Mouse (Mus musculus) MEL (cell line): ENCODE results near the gene Pxk.

Experiments used
- CTCF ChIP-seq, 3 experiments: IDR thresholded peaks in 2 of 3; conservative IDR thresholded peaks in 1 of 3; 2 replicates each; pipeline ENCODE4 v1.5.1; 2011 to 2012; ENCODE audit warnings: low read length in 3 of 3, low read depth in 2 of 3, mild to moderate bottlenecking in 2 of 3, improper control_type of control experiment in 1 of 3, inconsistent platforms in 1 of 3, mixed read lengths in 1 of 3, moderate library complexity in 1 of 3; ENCODE audit not compliant: control insufficient read depth in 1 of 3, insufficient read depth in 1 of 3, poor library complexity in 1 of 3, severe bottlenecking in 1 of 3
- EP300 ChIP-seq, 2 experiments: IDR thresholded peaks; 2 replicates each; pipeline ENCODE4 v1.6.1; 2011; ENCODE audit warnings: improper control_type of control experiment in 2 of 2, low read length in 2 of 2, low read depth in 1 of 2, mild to moderate bottlenecking in 1 of 2
- JUND ChIP-seq: IDR thresholded peaks from 2 replicates; pipeline ENCODE4 v1.6.1; 2011; ENCODE audit warnings: low read depth, mild to moderate bottlenecking, improper control_type of control experiment, low read length
- POLR2A ChIP-seq, 2 experiments: IDR thresholded peaks; 2 replicates each; pipeline ENCODE4 v1.6.1; 2011 to 2012; ENCODE audit warnings: low read length in 2 of 2, mild to moderate bottlenecking in 2 of 2, control low read depth in 1 of 2, improper control_type of control experiment in 1 of 2, low read depth in 1 of 2, moderate library complexity in 1 of 2; ENCODE audit not compliant: control insufficient read depth in 1 of 2, insufficient read depth in 1 of 2, poor library complexity in 1 of 2
- POLR2AphosphoS5 ChIP-seq: IDR thresholded peaks from 2 replicates; pipeline ENCODE4 v1.6.1; 2012; ENCODE audit warnings: low read depth, borderline replicate concordance, mild to moderate bottlenecking, inconsistent platforms, low read length, moderate library complexity, mixed read lengths

DNA sequence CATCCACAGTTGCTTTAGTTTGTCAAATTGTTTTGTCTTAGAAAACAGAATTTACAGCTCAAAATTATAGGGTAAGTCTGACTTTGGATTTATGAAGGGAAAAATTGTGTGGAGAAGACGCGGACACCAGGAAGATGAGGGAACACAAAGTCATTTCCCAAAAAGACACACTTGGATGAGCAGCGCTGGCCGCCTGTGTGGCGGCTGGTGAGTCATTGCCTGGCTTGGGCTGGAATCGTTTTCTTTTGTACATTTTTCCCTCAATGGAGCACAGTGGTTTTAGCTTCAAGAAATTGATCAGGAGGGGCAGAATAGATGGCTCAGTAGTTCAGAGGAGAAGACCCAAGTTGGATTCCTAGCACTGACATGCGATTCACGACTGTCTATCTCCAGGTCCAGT, 3.9 kb downstream of the Pxk start:
- TF ChIP-seq JUND (no peak), POLR2AphosphoS5 (no peak), EP300 (IDR thresholded peaks at IDR 0.05; ENCODE audit: low read depth in 1 of 2, low read length in 2 of 2) (no peak), CTCF (IDR thresholded peaks at IDR 0.05 in 2 of 3, conservative IDR thresholded peaks at IDR 0.05 in 1 of 3; ENCODE audit: control insufficient read depth in 1 of 3, insufficient read depth in 1 of 3, low read depth in 2 of 3, low read length in 3 of 3, poor library complexity in 1 of 3, severe bottlenecking in 1 of 3) (no peak), POLR2A (IDR thresholded peaks at IDR 0.05; ENCODE audit: control insufficient read depth in 1 of 2, insufficient read depth in 1 of 2, low read depth in 1 of 2, low read length in 2 of 2, poor library complexity in 1 of 2) (no peak)
